Mouse (Mus musculus) E14TG2a.4 (cell line): Measurements from ENCODE around the gene F11.

ENCODE experiments used
- CTCF ChIP-seq: conservative IDR thresholded peaks from 2 replicates; pipeline ENCODE4 v1.5.1; 2014; ENCODE audit warnings: low read length
- POU5F1 ChIP-seq: IDR thresholded peaks from 2 replicates; pipeline ENCODE4 v1.6.1; 2014; ENCODE audit warnings: low read length, borderline replicate concordance

- TF ChIP-seq CTCF: no peak
- TF ChIP-seq POU5F1: no peak
Measured at GRCm38 (mm10) chr8:45261920-45262319, at the start of gene F11.
